Mouse (Mus musculus) heart, embryonic 10.5 days (tissue): ENCODE measurements around the gene Meig1. TPM values are rescaled to one million over a fixed set of nuclear protein-coding genes. Genes with fewer than 3 reads are reported as not detected.
A peak's percentile ranks its signal among the peaks of the same experiment; 100 is the strongest.

Experiments
- DNase-seq: peaks from one replicate; pipeline ENCODE4 v3.0.0-alpha.2; 2017; ENCODE audit warnings: low spot score
- H3K27ac ChIP-seq: fragments of 300-500 bp; sonication (generic); 2 replicates; pipeline ENCODE4 v1.5.1; 2016; ENCODE audit warnings: mild to moderate bottlenecking
- H3K27me3 ChIP-seq: fragments of 300-500 bp; sonication (generic); 2 replicates; pipeline ENCODE4 v1.6.1; 2016; ENCODE audit warnings: mild to moderate bottlenecking; ENCODE audit not compliant: poor library complexity, insufficient read depth, severe bottlenecking
- H3K36me3 ChIP-seq: fragments of 300-500 bp; sonication (generic); 2 replicates; pipeline ENCODE4 v1.6.1; 2016; ENCODE audit warnings: mild to moderate bottlenecking, moderate library complexity
- H3K4me1 ChIP-seq: fragments of 300-500 bp; sonication (generic); 2 replicates; pipeline ENCODE4 v1.6.1; 2016; ENCODE audit warnings: mild to moderate bottlenecking
- H3K4me3 ChIP-seq: fragments of 300-500 bp; sonication (generic); 2 replicates; pipeline ENCODE4 v1.5.1; 2016; ENCODE audit warnings: mild to moderate bottlenecking, moderate library complexity
- H3K9me3 ChIP-seq: fragments of 300-500 bp; sonication (generic); 2 replicates; pipeline ENCODE4 v1.6.1; 2016; ENCODE audit warnings: mild to moderate bottlenecking, moderate library complexity
- WGBS: fragments of 180-500 bp; shearing (Covaris S2); methylation state at CpG from one replicate; pipeline ENCODE4 v1.1.7; 2016; 5-methylcytosine and 5-hydroxymethylcytosine counted together
- polyA plus RNA-seq: library from polyadenylated mRNA; unstranded; fragments of >200 nt; fragmentation: Nextera tagmentation; extraction: Ambion mirVana; gene quantifications from 2 replicates; pipeline ENCODE4 v1.2.1, GENCODE M21; 2016

Meig1 gene
- polyA plus RNA-seq = not detected in 2 replicates

DNA sequence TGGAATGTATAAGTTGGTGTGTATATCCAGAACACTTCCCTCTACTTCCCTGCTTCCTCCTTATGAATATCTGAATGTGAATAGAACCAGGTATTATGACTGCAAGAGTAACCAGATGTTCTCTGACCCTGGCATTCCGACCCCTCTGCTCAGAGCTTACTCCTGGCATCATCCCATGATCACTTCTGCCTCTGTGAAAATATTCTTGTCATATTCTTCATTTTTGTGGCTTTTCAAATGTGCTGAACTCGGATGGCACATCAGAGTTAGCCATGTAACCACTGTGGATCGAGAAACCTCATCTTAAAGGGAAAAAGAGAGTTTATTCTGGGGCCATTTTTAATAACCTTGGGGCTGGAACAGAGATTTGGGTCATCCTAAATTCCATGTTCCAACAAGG is at the start of gene Meig1:
TSS of gene Meig1 (minus strand) at position 101 of the 400 bp plus-strand sequence.
- WGBS = 66% methylated on average over 3 of the region's 3 CpGs
- Histone ChIP-seq H3K27ac (no peak within 1 kb of the TSS), H3K4me1 (peaks cover 8% of the 10 kb centered on the region; the same call in 1 of the 2 replicates), H3K36me3 (no peaks in the 10 kb centered on the region), H3K4me3 (peak within 1 kb of the TSS; percentile 83; the same call in 1 of the 2 replicates), H3K9me3 (no peaks in the 10 kb centered on the region), H3K27me3 (peaks cover 9% of the 10 kb centered on the region; the same call in 1 of the 2 replicates)
- no peak for DNase-seq

DNA sequence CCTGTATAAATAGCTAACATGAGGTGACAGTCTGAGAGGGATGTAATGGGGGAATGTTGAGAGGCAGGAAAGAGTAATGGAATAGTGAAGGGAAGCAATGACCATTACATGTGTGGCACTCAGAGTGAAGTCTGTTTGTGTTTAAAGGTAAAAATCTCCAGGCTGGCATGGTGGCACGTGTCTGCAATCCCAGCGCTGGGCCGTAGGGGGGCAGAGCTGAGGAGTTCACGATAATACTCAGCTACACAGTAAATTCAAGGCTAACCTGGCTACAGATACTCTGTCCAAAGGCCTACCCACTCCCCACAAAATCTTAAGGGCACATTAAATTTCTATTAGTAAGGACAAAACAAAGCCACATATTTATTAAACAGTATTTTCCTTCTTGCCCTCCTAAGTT is 34.1 kb upstream of the Meig1 start:
- no peak for DNase-seq

GRCm38 (mm10) chr2:3453096-3453495 is 30.6 kb upstream of the Meig1 start:
- Histone ChIP-seq H3K27ac (no peak overlapping the region), H3K27me3 (no peaks in the 10 kb centered on the region), H3K4me1 (no peaks in the 10 kb centered on the region), H3K36me3 (peaks cover 54% of the 10 kb centered on the region), H3K9me3 (no peaks in the 10 kb centered on the region), H3K4me3 (no peak overlapping the region)
- no peak for DNase-seq
- 89% methylated on average over 3 of the region's 3 CpGs for WGBS

More for the DNA sequence above, 34.1 kb upstream of the Meig1 start:
- no peaks in the 10 kb centered on the region for H3K9me3 ChIP-seq
- no peaks in the 10 kb centered on the region for H3K4me1 ChIP-seq
- WGBS = 78% methylated on average over 4 of the region's 4 CpGs
- peaks cover 68% of the 10 kb centered on the region for H3K36me3 ChIP-seq
- H3K27me3 ChIP-seq = no peaks in the 10 kb centered on the region
- no peak overlapping the region for H3K27ac ChIP-seq
- H3K4me3 ChIP-seq = no peak overlapping the region

GRCm38 (mm10) chr2:3449431-3449830 is 27.0 kb upstream of the Meig1 start:
- DNase-seq = no peak
- no peaks in the 10 kb centered on the region for H3K9me3 ChIP-seq
- H3K27me3 ChIP-seq = no peaks in the 10 kb centered on the region
- H3K4me3 ChIP-seq = no peak overlapping the region
- peaks cover 29% of the 10 kb centered on the region for H3K36me3 ChIP-seq
- H3K27ac ChIP-seq = no peak overlapping the region
- H3K4me1 ChIP-seq = no peaks in the 10 kb centered on the region
- WGBS = 56% methylated on average over 2 of the region's 2 CpGs

DNA sequence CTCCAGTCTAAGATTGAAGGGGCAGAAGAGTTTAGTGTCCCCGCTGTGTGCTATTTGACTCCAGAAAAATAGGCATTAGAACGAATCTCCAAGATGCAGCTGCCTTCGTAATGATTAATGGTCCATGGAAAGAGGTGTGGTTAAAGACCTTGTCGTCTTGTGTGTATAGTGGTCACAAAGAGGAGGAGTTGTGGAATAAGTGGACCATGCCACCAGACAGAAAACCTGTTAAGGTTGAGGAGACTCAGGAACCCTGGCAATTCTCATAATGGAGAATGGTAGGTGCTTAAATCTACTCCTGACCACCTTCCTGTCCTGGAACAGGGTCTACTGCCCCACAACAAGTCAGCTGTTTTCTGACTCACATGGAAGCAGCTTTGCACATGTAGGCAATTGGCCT is 23.5 kb upstream of the Meig1 start:
- Histone ChIP-seq H3K4me1 (no peaks in the 10 kb centered on the region), H3K9me3 (no peaks in the 10 kb centered on the region), H3K27ac (no peak overlapping the region), H3K27me3 (no peaks in the 10 kb centered on the region), H3K36me3 (peaks cover 18% of the 10 kb centered on the region; the same call in 1 of the 2 replicates), H3K4me3 (no peak overlapping the region)
- WGBS = 90% methylated on average over 4 of the region's 4 CpGs
- no peak for DNase-seq

DNA sequence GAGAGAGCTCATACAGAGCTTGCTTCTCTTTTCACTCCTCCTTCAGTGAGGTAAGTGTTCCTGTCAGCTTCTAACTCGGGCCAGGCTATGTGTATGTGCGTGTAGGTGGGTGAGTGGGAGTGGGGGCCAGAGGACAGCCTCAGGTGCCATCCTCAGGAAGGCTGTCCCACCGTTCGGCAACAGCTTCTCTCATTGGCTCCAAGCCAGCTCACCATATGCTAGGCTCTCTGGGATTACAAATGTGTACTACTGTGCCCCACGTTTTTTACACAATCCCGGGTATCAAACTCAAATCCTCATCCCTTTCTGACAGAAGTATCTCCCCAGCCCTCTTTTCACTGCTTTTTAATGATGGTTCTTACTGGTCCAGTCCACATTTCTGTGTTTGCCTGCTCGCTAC is 21.8 kb upstream of the Meig1 start:
- 82% methylated on average over 7 of the region's 7 CpGs for WGBS
- Histone ChIP-seq H3K36me3 (peaks cover 13% of the 10 kb centered on the region; the same call in 1 of the 2 replicates), H3K9me3 (no peaks in the 10 kb centered on the region), H3K27ac (no peak overlapping the region), H3K4me3 (no peak overlapping the region), H3K4me1 (no peaks in the 10 kb centered on the region), H3K27me3 (no peaks in the 10 kb centered on the region)
- DNase-seq = no peak

GRCm38 (mm10) chr2:3437956-3438355 is 15.5 kb upstream of the Meig1 start:
- Histone ChIP-seq H3K27me3 (no peaks in the 10 kb centered on the region), H3K4me3 (no peak overlapping the region), H3K27ac (no peak overlapping the region), H3K36me3 (peaks cover 9% of the 10 kb centered on the region; the same call in 1 of the 2 replicates), H3K9me3 (no peaks in the 10 kb centered on the region), H3K4me1 (no peaks in the 10 kb centered on the region)
- no peak for DNase-seq
- 63% methylated on average over 7 of the region's 7 CpGs for WGBS

GRCm38 (mm10) chr2:3435369-3436061 is 13.1 kb upstream of the Meig1 start:
- Histone ChIP-seq H3K4me1 (no peaks in the 10 kb centered on the region), H3K27me3 (no peaks in the 10 kb centered on the region), H3K9me3 (no peaks in the 10 kb centered on the region), H3K36me3 (0 out of 2 replicates have a peak, but pooled peaks cover 2% of the 10 kb centered on the region), H3K27ac (no peak overlapping the region), H3K4me3 (no peak overlapping the region)
- no peak for DNase-seq
- WGBS = 83% methylated on average over 6 of the region's 6 CpGs

GRCm38 (mm10) chr2:3430956-3431355 is 8.5 kb upstream of the Meig1 start:
- Histone ChIP-seq H3K27me3 (no peaks in the 10 kb centered on the region), H3K27ac (no peak overlapping the region), H3K4me3 (no peak overlapping the region), H3K36me3 (no peaks in the 10 kb centered on the region), H3K9me3 (no peaks in the 10 kb centered on the region), H3K4me1 (no peaks in the 10 kb centered on the region)
- 83% methylated on average over 9 of the region's 9 CpGs for WGBS
- no peak for DNase-seq

DNA sequence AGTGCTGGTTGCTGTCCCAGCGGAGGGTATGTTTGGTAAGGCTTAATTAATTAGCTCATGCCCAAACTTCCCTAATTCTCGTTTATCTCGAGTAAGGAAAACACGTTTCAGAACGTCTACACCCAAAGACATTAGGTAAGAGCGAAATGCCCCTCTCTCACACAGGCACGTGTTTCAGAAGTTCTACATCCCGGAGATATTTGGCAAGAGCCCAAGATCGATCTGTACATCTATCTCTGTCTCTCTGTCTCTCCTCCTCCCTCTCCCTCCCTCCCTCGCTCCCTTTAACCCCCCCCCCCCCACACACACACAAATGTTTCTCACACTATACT is 2.1 kb upstream of the Meig1 start:
- DNase-seq = no peak
- no peaks in the 10 kb centered on the region for H3K27me3 ChIP-seq
- H3K9me3 ChIP-seq = no peaks in the 10 kb centered on the region
- no peaks in the 10 kb centered on the region for H3K36me3 ChIP-seq
- H3K27ac ChIP-seq = peak overlapping the region; percentile 78
- peak overlapping the region; percentile 83 for H3K4me3 ChIP-seq
- H3K4me1 ChIP-seq = peaks cover 8% of the 10 kb centered on the region; the same call in 1 of the 2 replicates
- 12% methylated on average over 9 of the region's 10 CpGs for WGBS

DNA sequence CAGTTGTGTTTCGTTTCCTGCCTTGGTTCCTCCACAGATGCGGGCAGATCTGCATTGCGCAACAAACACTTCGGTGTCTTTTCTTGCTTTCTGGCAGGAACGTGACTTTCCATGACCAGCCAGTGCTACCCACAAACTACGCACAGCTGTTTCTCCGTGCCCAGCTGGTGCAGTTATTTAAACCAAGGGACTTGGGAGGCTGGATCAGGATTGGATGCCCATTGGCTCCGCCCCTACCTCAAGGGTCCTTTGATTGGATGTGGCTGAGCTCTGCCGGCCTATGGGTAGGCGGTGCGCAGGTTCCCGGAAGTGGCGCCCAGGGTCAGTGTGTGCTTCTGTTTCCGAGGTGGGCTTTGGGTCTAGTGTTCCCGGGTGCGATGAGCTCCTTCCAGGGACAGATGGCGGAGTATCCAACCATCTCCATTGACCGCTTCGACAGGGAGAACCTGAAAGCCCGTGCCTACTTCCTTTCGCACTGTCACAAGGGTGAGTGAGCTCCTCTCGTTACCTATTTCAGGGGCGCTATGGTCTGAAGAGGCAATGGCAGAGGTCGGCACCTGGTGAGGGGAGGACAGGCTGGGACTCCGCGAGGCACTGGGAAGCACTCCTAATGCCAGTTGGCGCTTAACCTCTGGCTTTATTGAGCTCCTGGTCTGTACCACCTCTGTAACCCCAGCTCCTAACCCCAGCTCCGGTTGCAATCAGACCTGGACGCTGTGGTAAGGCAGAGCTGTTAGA is 1.6 kb upstream of the Meig1 start, which contains the start of gene Dclre1c:
TSS of gene Dclre1c (plus strand) at position 291 of the 738 bp plus-strand sequence.
- Histone ChIP-seq H3K27ac (peak within 1 kb of the TSS; percentile 78), H3K9me3 (no peaks in the 10 kb centered on the region)
- WGBS = 2% methylated on average over 29 of the region's 29 CpGs

DNA sequence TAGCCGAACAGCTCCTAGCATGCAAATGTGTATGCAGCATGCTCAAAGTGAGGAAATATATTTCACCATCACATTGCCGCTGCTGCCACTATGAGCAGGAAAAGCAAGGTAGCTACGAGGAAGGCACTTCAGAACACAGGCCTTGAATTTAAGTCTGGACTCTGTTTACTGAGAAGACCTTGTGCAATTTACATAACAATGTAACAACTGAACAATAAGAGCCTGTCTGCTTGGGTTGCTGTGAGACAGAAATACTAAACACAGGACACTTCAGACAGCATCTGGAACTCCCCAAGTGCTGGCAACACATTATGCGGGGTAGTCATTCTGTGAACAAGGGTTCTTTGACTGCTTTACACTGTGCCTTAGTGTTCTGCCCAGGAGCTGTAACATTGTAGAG is 2.3 kb downstream of the Meig1 start:
- Histone ChIP-seq H3K27ac (no peak overlapping the region), H3K27me3 (peaks cover 9% of the 10 kb centered on the region; the same call in 1 of the 2 replicates), H3K9me3 (no peaks in the 10 kb centered on the region), H3K4me1 (peaks cover 8% of the 10 kb centered on the region; the same call in 1 of the 2 replicates), H3K36me3 (no peaks in the 10 kb centered on the region), H3K4me3 (no peak overlapping the region)
- DNase-seq = no peak
- WGBS = 73% methylated on average over 4 of the region's 4 CpGs

More for the DNA sequence above, 1.6 kb upstream of the Meig1 start, which contains the start of gene Dclre1c:
- Histone ChIP-seq H3K36me3 (no peaks in the 10 kb centered on the region), H3K4me1 (peaks cover 8% of the 10 kb centered on the region; the same call in 1 of the 2 replicates), H3K4me3 (peak within 1 kb of the TSS; percentile 83), H3K27me3 (no peaks in the 10 kb centered on the region)
- peak; percentile 97 for DNase-seq

DNA sequence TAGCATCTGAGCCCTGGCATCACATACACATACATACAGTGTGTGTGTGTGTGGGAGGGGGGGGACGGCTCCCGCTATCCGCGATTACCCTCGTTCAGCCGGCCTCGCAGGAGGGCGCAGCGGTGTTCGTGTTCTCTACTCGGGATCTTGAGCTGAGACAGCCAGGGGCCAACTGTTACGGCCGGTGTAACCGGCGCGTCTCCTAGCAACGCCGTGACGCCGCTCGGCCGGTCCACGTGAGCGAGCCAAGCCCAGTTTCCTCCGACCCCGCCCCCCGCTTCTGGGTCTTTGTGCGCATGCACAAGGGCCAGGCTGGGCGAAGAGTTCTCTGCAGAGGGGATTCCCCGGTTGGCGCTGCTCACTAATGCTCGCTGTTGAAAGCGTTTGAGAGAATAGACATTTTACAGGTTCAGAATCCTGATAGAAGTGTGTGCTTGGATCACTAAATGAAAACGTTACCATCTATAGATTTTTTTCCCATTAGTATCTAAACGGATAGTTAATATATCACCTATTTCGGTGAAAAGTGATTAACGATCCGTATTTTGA is 3.5 kb downstream of the Meig1 start:
- H3K27ac ChIP-seq = no peak overlapping the region
- WGBS = 3% methylated on average over 38 of the region's 38 CpGs

More for the DNA sequence above, 3.5 kb downstream of the Meig1 start:
- Histone ChIP-seq H3K9me3 (no peaks in the 10 kb centered on the region), H3K36me3 (no peaks in the 10 kb centered on the region), H3K4me3 (peak overlapping the region; percentile 64), H3K4me1 (no peaks in the 10 kb centered on the region), H3K27me3 (peaks cover 9% of the 10 kb centered on the region; the same call in 1 of the 2 replicates)
- peak; percentile 97 for DNase-seq
